Mouse (Mus musculus) urinary bladder, postnatal 14 days (tissue): ENCODE results near the gene Psmb9.

ENCODE experiments used
- DNase-seq: peaks from one replicate; pipeline ENCODE4 v3.0.0; 2021; ENCODE audit warnings: low spot score

Gene Psmb9

DNA sequence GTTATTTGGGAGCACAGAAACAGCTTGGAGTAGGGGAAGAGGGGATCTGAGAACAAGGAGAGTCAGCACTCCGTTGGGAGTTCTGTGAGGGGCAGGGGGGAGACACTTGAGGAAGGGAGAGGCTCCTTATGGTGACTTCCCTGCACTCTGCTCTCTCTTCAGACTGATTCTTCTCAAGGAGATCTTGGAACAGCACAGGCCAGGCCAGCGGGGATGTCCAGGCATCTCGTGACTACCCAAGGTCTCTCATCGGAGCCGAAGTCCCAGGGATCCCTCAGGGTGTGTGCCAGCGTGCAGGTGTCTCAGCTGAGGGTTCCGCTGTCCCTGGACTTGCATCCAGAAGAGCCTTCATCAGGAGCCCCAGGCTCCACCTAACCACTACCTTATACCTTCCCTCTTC, 48.9 kb downstream of the Psmb9 start:
- DNase-seq = no peak

DNA sequence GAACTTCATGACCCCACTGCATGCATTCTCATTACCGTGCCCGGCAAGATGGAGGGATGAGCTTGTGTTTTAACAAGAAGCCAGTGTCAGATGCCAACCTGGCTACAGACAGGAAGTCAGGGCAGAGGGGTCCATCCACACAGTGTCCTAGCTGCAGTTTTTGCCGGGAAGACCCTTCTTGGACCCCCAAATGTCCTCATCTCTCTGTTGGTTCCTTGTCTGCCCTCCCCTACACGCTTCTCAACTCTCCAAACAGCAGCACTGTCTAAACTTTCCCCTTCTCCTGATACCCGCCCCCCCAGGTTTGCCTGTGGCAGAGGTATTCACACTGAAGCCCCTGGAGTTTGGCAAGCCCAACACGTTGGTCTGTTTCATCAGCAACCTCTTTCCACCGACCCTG, 50.0 kb downstream of the Psmb9 start:
- DNase-seq = no peak

DNA sequence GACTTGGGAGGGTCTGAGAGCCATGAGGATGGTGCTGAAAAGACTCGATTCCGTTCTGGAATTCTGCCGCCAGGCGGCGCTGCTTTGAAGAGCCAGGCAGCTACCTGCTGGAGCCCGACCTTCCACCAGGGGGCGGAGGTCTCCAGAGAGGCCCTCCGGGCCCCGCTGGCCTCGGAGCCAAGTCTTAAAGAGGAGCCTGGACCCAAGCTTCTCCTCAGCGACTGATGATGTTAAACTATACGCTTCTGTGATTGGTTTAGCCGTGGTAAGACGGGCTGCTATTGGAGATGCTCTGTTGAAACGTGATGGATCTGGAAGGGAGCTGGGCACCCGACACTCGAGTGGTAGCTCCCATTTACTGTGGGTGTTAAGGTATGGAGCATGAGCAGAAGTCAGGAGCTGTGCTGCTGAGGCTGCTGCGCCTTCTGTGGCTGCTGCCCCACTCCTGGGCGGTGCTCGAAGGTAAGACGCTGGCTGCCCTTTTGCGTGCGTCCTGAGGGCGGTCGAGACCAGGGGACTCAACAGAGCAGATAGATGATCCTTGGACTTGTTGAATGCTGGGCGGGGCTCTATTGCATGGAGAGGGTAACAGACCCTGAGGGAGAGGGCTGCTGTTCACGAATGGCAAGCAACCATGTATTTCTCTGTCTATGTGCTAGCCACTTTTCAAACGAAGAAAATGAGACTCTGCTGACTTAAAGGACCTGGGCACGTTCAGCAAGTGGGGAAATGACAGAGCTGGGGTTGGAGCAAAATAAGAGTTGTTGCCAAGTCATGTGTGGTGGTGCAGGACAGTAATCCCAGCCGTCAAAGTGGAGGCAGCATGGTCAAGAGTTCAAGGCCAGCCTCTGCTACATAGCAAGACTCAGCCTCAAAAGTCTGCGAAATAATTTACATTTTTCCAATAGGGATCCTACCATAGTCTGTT, 52.0 kb downstream of the Psmb9 start:
- peak; percentile 99 for DNase-seq

DNA sequence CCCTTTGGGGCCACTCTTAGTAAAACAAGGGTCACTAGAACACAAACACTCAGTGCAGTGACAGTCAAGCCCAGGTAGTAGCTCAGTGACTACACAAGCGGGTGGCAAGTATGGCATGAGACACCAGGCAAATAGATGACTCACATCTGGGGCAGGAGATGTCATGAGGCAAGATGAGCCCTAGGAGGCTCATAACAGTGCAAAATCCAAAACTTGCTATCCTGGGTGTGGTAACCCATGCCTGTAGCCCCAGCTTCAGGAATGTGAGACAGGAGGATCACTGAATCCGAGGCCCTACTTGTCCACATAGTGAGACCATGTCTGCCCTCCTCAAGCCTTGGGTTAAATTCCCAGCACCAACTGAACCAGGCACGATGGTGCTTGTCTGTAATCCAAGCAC, 53.1 kb downstream of the Psmb9 start:
- DNase-seq = no peak

DNA sequence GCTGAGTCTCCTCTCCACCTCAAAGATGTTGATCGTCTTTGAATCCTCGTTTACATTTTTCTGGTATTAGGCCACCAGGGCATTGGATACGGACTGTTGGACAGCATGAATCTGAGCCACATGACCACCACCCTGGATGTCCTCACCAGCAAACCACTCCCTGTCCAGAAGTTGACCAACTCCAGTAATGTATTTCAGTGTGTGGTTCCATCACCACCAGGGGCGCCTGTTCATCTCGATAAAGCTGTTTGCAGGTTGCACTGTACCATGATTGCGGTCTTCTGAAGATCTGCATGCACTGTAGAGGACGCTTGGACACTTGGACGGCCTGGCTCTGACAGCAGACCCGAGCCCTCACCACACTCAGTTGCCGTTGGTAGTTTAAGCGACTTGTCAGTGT, 54.3 kb downstream of the Psmb9 start:
- DNase-seq = no peak
